Comparison of ENCODE assay signal across 8 mouse cellular contexts in genomic region chr10:128194024-128194550, GRCm38 (mm10). TPM values are rescaled to one million over a fixed set of nuclear protein-coding genes. Genes with fewer than 3 reads are reported as not detected.
A peak's percentile ranks its signal among the peaks of the same experiment; 100 is the strongest.
DNase-seq lines count a peak whose midpoint lies in the region; ATAC-seq and TF ChIP-seq lines count a peak whose summit lies in the region.

Gls2 (plus strand) TSS chr10:128194457.

- H3K27ac ChIP-seq in embryonic facial prominence, embryonic 14.5 days (replicated peaks; ENCODE audit: low read depth, low read length), result 0 out of 2 replicates have a peak within 1 kb of the TSS, but pooled peaks have one; percentile 33
- H3K27ac ChIP-seq in limb, embryonic 14.5 days (replicated peaks; ENCODE audit: low read depth, low read length), result no peak within 1 kb of the TSS
- H3K27ac ChIP-seq in midbrain, postnatal 0 days (ENCODE audit: low read depth, low read length), result peak within 1 kb of the TSS; percentile 47; the same call in 1 of the 2 replicates

- 0% methylated on average over 39 of the region's 46 CpGs for WGBS in embryonic facial prominence, embryonic 14.5 days
- under 1% methylated on average over 44 of the region's 46 CpGs for WGBS in limb, embryonic 14.5 days
- under 1% methylated on average over 44 of the region's 46 CpGs for WGBS in midbrain, postnatal 0 days

- peak within 1 kb of the TSS; percentile 67 for H3K9ac ChIP-seq in embryonic facial prominence, embryonic 14.5 days (ENCODE audit: low read depth, low read length)
- H3K9ac ChIP-seq in limb, embryonic 14.5 days (ENCODE audit: low read depth, low read length, severe bottlenecking), result peak within 1 kb of the TSS; percentile 59
- H3K9ac ChIP-seq in midbrain, postnatal 0 days (replicated peaks; ENCODE audit: low read length, poor library complexity, severe bottlenecking), result peak within 1 kb of the TSS; percentile 57

- peak; percentile 95 for DNase-seq in 3134 (ENCODE audit: extremely low read depth, insufficient read length, low spot score)
- DNase-seq in adrenal gland, postnatal 4 days (ENCODE audit: low spot score in 2 of 2), result peak; percentile 91 to 94
- DNase-seq in embryonic facial prominence, embryonic 14.5 days (ENCODE audit: low spot score), result peak; percentile 97
- peak; percentile 97 for DNase-seq in heart, adult 8-10 months (ENCODE audit: low spot score)
- DNase-seq in kidney, adult 9 months, result peak; percentile 97
- peak; percentile 95 for DNase-seq in limb, embryonic 14.5 days (ENCODE audit: low spot score)
- DNase-seq in midbrain, postnatal 0 days (ENCODE audit: low spot score), result peak; percentile 95
- peak; percentile 87 for DNase-seq in spleen, postnatal 14 days (ENCODE audit: low spot score in 2 of 2)

- 0 out of 2 replicates have a peak, but pooled peaks have one; percentile 15 for TF ChIP-seq POLR2A in limb, embryonic 14.5 days (IDR thresholded peaks at IDR 0.05; ENCODE audit: borderline replicate concordance, extremely low read depth, insufficient read depth, insufficient read length)

- H3K9me3 ChIP-seq in embryonic facial prominence, embryonic 14.5 days (ENCODE audit: control insufficient read depth, low read length), result no peaks in the 10 kb centered on the region
- no peaks in the 10 kb centered on the region for H3K9me3 ChIP-seq in limb, embryonic 14.5 days (ENCODE audit: control insufficient read depth, low read length)
- no peaks in the 10 kb centered on the region for H3K9me3 ChIP-seq in midbrain, postnatal 0 days (ENCODE audit: low read length)

- peak; percentile 98 for ATAC-seq in embryonic facial prominence, embryonic 14.5 days (ENCODE audit: low read depth)
- ATAC-seq in limb, embryonic 14.5 days (ENCODE audit: low FRiP score, low read depth), result peak; percentile 98
- ATAC-seq in midbrain, postnatal 0 days (ENCODE audit: low FRiP score), result peak; percentile 95

- H3K4me2 ChIP-seq in embryonic facial prominence, embryonic 14.5 days (ENCODE audit: low read depth, low read length), result peak within 1 kb of the TSS; percentile 99
- H3K4me2 ChIP-seq in limb, embryonic 14.5 days (replicated peaks; ENCODE audit: low read depth, low read length, severe bottlenecking), result peak within 1 kb of the TSS; percentile 99
- peak within 1 kb of the TSS; percentile 96 for H3K4me2 ChIP-seq in midbrain, postnatal 0 days (ENCODE audit: low read depth, low read length, poor library complexity, severe bottlenecking)

- H3K36me3 ChIP-seq in embryonic facial prominence, embryonic 14.5 days (ENCODE audit: control insufficient read depth, insufficient read depth, low read length), result no peaks in the 10 kb centered on the region
- no peaks in the 10 kb centered on the region for H3K36me3 ChIP-seq in limb, embryonic 14.5 days (ENCODE audit: control insufficient read depth, insufficient read depth, low read length)
- H3K36me3 ChIP-seq in midbrain, postnatal 0 days (ENCODE audit: insufficient read depth, low read length), result no peaks in the 10 kb centered on the region

- peak within 1 kb of the TSS; percentile 70 for H3K4me3 ChIP-seq in embryonic facial prominence, embryonic 14.5 days (ENCODE audit: low read depth, low read length)
- peak within 1 kb of the TSS; percentile 69 for H3K4me3 ChIP-seq in limb, embryonic 14.5 days (replicated peaks; ENCODE audit: low read length)
- peak within 1 kb of the TSS; percentile 71 for H3K4me3 ChIP-seq in midbrain, postnatal 0 days (ENCODE audit: low read depth, low read length)

- H3K4me1 ChIP-seq in embryonic facial prominence, embryonic 14.5 days (ENCODE audit: control insufficient read depth, insufficient read depth, low read length), result peaks cover 6% of the 10 kb centered on the region; the same call in 1 of the 2 replicates
- H3K4me1 ChIP-seq in limb, embryonic 14.5 days (ENCODE audit: control insufficient read depth, insufficient read depth, low read length), result peaks cover 4% of the 10 kb centered on the region; the same call in 1 of the 2 replicates
- H3K4me1 ChIP-seq in midbrain, postnatal 0 days (ENCODE audit: insufficient read depth, low read length), result no peaks in the 10 kb centered on the region

- no peak for TF ChIP-seq CTCF in midbrain, postnatal 0 days (IDR thresholded peaks at IDR 0.05)

- peaks cover 18% of the 10 kb centered on the region for H3K27me3 ChIP-seq in embryonic facial prominence, embryonic 14.5 days (replicated peaks; ENCODE audit: control insufficient read depth, insufficient read depth, low read length)
- peaks cover 21% of the 10 kb centered on the region for H3K27me3 ChIP-seq in limb, embryonic 14.5 days (ENCODE audit: control insufficient read depth, insufficient read depth, low read length)
- 0 out of 2 replicates have a peak, but pooled peaks cover 4% of the 10 kb centered on the region for H3K27me3 ChIP-seq in midbrain, postnatal 0 days (ENCODE audit: insufficient read depth, low read length)

RNA-seq across cellular contexts. Expression of gene Gls2, which starts in this region (rescaled TPM):
- total RNA-seq in adrenal gland, postnatal 4 days (2021), result 1 to 10 TPM; 4.8 to 8.2 TPM
- 1.1 and 2.6 TPM in 2 replicates for polyA plus RNA-seq in embryonic facial prominence, embryonic 14.5 days (2014; fragmentation: Nextera tagmentation; extraction: Ambion mirVana)
- total RNA-seq in heart, adult 8-10 months (2022), result under 1 TPM; 0.38 to 0.60 (median 0.47) TPM
- polyA plus RNA-seq in limb, embryonic 14.5 days (2012; rRNA removed), result 4.8 and 5.8 TPM in 2 replicates
- 2.0 and 2.5 TPM in 2 replicates for polyA plus RNA-seq in limb, embryonic 14.5 days (2014; fragmentation: Nextera tagmentation; extraction: Ambion mirVana)
- 2.5 and 4.4 TPM in 2 replicates for total RNA-seq in midbrain, postnatal 0 days (2014; rRNA removed)
- 1.2 and 2.5 TPM in 2 replicates for polyA plus RNA-seq in midbrain, postnatal 0 days (2015; fragmentation: Nextera tagmentation; extraction: Ambion mirVana)

Comparison
In these comparisons a context has a peak if more than half of its experiments do, and no peak if none do; other contexts are left out.
1. Peak in DNase-seq in heart, adult 8-10 months; RNA of the gene not detected or under 1 TPM.